Mouse (Mus musculus) megakaryocyte, embryonic 14.5 days (primary cell): ENCODE measurements around the gene Cyp2b23.

Source experiments
- FLI1 ChIP-seq: IDR thresholded peaks from 2 replicates; pipeline ENCODE4 v1.6.1; 2012; ENCODE audit warnings: low read length, inconsistent platforms, mixed read lengths
- GATA1 ChIP-seq: IDR thresholded peaks from 3 replicates; pipeline ENCODE4 v1.6.1; 2012; ENCODE audit warnings: mixed read lengths, low read length, inconsistent platforms, borderline replicate concordance

DNA sequence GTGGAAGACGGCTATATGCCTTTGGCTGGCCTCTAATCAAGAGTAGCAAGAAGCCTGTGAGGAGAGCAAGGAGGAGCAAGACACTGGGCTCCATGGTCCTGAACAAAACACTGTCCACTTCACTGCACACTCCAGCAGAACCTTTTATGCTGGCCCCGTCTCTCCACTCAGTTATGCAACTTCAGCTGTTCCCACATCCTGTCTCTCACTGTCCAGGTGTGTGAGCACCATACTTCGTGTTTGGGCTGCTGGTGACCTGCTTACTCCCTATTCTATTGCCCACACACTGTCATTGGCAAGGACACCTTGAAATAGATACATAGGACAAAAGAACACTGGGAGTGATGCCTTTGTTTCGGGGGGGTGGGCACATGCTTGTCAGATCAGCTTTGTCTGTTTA is at the start of gene Cyp2b23:
- TF ChIP-seq FLI1 (no peak), GATA1 (no peak)
